Mouse (Mus musculus) liver, embryonic 11.5 days (tissue): ENCODE results near the gene Spint3. TPM values are rescaled to one million over a fixed set of nuclear protein-coding genes. Genes with fewer than 3 reads are reported as not detected.
"Not testable (repeated sequence)": the region's sequence is repeated elsewhere in the genome, so short reads cannot be mapped to it uniquely, and the experiment has no call there.

Experiments
- ATAC-seq: fragments of 200-750 bp; cut with Nextera tagmentation; replicated peaks from 2 replicates; pipeline ENCODE4 v1.8.0; 2017; ENCODE audit warnings: moderate number of reproducible peaks, mild to moderate bottlenecking, moderate TSS enrichment, moderate library complexity; ENCODE audit not compliant: low FRiP score
- DNase-seq: peaks from one replicate; pipeline ENCODE4 v3.0.0-alpha.2; 2017; ENCODE audit warnings: low spot score
- H3K27ac ChIP-seq: fragments of 300-500 bp; sonication (generic); 2 replicates; pipeline ENCODE4 v1.5.1; 2014; ENCODE audit warnings: mild to moderate bottlenecking, low read depth, low read length, control low read depth
- H3K27me3 ChIP-seq: fragments of 300-500 bp; sonication (generic); replicated peaks from 2 replicates; pipeline ENCODE4 v1.6.1; 2014; ENCODE audit warnings: low read length, mixed read lengths; ENCODE audit not compliant: control insufficient read depth, insufficient read depth
- H3K36me3 ChIP-seq: fragments of 300-500 bp; sonication (generic); 2 replicates; pipeline ENCODE4 v1.6.1; 2014; ENCODE audit warnings: mild to moderate bottlenecking, low read length, moderate library complexity, mixed read lengths; ENCODE audit not compliant: control insufficient read depth, insufficient read depth
- H3K4me1 ChIP-seq: fragments of 300-500 bp; sonication (generic); replicated peaks from 2 replicates; pipeline ENCODE4 v1.6.1; 2014; ENCODE audit warnings: low read length, mixed read lengths; ENCODE audit not compliant: control insufficient read depth, insufficient read depth
- H3K4me2 ChIP-seq: fragments of 300-500 bp; sonication (generic); 2 replicates; pipeline ENCODE4 v1.6.1; 2014; ENCODE audit warnings: mild to moderate bottlenecking, control low read depth, moderate library complexity
- H3K4me3 ChIP-seq: fragments of 300-500 bp; sonication (generic); 2 replicates; pipeline ENCODE4 v1.5.1; 2014; ENCODE audit warnings: low read depth, low read length, control low read depth
- H3K9ac ChIP-seq: fragments of 300-500 bp; sonication (generic); 2 replicates; pipeline ENCODE4 v1.6.1; 2014; ENCODE audit warnings: low read depth, low read length, control low read depth
- H3K9me3 ChIP-seq: fragments of 300-500 bp; sonication (generic); 2 replicates; pipeline ENCODE4 v1.6.1; 2016; ENCODE audit warnings: low read length, inconsistent platforms, mixed read lengths; ENCODE audit not compliant: control insufficient read depth
- WGBS: fragments of 180-500 bp; shearing (Covaris S2); extraction: QIAGEN DNeasy Blood & Tissue Kit; methylation state at CpG from one replicate; pipeline ENCODE4 v1.1.7; 2014; 5-methylcytosine and 5-hydroxymethylcytosine counted together
- polyA plus RNA-seq: library from polyadenylated mRNA; unstranded; fragments of >200 nt; fragmentation: Nextera tagmentation; extraction: Ambion mirVana; gene quantifications from 2 replicates; pipeline ENCODE4 v1.2.1, GENCODE M21; 2014

The Spint3 gene
- polyA plus RNA-seq, 1 experiment from 2014 or later, result not detected

DNA sequence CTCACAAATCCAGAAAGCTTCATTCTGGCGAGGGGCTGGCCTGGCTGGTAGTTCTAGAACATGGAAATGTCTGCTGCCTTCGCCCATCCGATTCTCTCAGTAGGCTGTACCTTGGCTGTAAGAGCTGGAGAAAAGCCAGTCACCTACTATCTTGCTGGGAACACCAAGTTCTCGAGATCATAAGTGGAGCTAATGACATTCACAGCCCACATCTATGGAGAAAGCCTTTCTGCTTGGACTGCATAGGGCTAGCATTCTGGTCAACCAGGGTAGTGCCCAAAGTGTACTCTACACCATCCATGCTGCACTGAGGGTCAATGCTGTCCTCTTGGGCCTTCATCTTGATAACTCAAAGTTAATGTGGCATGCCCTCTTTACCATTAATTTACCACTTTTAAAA is 20.2 kb upstream of the Spint3 start, which contains the start of gene Eppin:
Gene Eppin, minus strand, starts transcription at position 101 of the 400 bp plus-strand sequence.
- H3K36me3 ChIP-seq, result no peaks in the 10 kb centered on the region
- no peaks in the 10 kb centered on the region for H3K27me3 ChIP-seq
- no peak for DNase-seq
- no peak within 1 kb of the TSS for H3K4me2 ChIP-seq
- no peak within 1 kb of the TSS for H3K9ac ChIP-seq
- 71% methylated on average over 4 of the region's 4 CpGs for WGBS
- no peaks in the 10 kb centered on the region for H3K9me3 ChIP-seq
- no peaks in the 10 kb centered on the region for H3K4me1 ChIP-seq
- ATAC-seq, result no peak
- no peak within 1 kb of the TSS for H3K4me3 ChIP-seq
- no peak within 1 kb of the TSS for H3K27ac ChIP-seq

DNA sequence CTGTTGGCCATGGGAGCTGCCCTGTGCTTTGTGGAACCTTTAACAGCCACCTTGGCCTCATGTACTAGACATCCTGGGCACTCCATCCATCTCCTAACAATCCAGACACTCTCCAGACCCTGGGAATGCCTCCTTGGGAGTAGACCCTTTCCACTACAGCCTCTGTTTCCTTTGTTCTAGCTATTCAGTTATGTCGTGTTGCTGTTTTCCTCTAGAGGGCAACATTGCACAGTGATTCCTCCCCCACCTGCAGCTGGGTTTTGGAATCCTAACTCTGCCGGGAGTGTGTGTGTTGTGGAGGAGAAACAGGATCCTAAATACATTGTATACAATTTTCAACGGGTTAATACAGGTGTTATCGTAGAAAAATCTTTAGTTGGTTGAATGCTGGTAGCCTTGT is 18.8 kb upstream of the Spint3 start:
- Histone ChIP-seq H3K27ac (no peak overlapping the region), H3K9me3 (no peaks in the 10 kb centered on the region), H3K4me1 (no peaks in the 10 kb centered on the region), H3K4me2 (no peak overlapping the region), H3K36me3 (no peaks in the 10 kb centered on the region), H3K9ac (no peak overlapping the region), H3K4me3 (no peak overlapping the region), H3K27me3 (no peaks in the 10 kb centered on the region)
- no peak for ATAC-seq
- WGBS, result 9% methylated on average over 4 of the region's 4 CpGs
- DNase-seq, result no peak

GRCm38 (mm10) chr2:164585025-164585725 is 11.9 kb upstream of the Spint3 start, which contains the start of gene Wfdc6a:
Gene Wfdc6a (minus strand): TSS chr2:164585447.
- H3K9ac ChIP-seq, H3K27me3 ChIP-seq, H3K9me3 ChIP-seq, ATAC-seq, DNase-seq, H3K4me1 ChIP-seq, H3K36me3 ChIP-seq, H3K27ac ChIP-seq, H3K4me2 ChIP-seq, H3K4me3 ChIP-seq: not testable (repeated sequence)
- WGBS, result 67% methylated on average over 13 of the region's 13 CpGs

- Histone ChIP-seq H3K9me3 (no peaks in the 10 kb centered on the region), H3K27ac (no peak overlapping the region), H3K4me3 (no peak overlapping the region), H3K36me3 (no peaks in the 10 kb centered on the region), H3K27me3 (peaks cover 19% of the 10 kb centered on the region), H3K9ac (no peak overlapping the region), H3K4me1 (no peaks in the 10 kb centered on the region), H3K4me2 (no peak overlapping the region)
- WGBS, result 75% methylated on average over 5 of the region's 5 CpGs
- no peak for DNase-seq
- no peak for ATAC-seq
Observed at GRCm38 (mm10) chr2:164567460-164567859, 5.8 kb downstream of the Spint3 start.

- Histone ChIP-seq H3K27ac (no peak overlapping the region), H3K36me3 (no peaks in the 10 kb centered on the region), H3K4me2 (no peak overlapping the region), H3K9me3 (no peaks in the 10 kb centered on the region), H3K27me3 (peaks cover 23% of the 10 kb centered on the region), H3K9ac (no peak overlapping the region), H3K4me3 (no peak overlapping the region), H3K4me1 (no peaks in the 10 kb centered on the region)
- DNase-seq, result no peak
- ATAC-seq, result no peak
- WGBS, result 79% methylated on average over 2 of the region's 2 CpGs
Observed at GRCm38 (mm10) chr2:164566997-164567396, 6.3 kb downstream of the Spint3 start.

- Histone ChIP-seq H3K4me3 (no peak overlapping the region), H3K27ac (no peak overlapping the region), H3K27me3 (peaks cover 27% of the 10 kb centered on the region), H3K9me3 (no peaks in the 10 kb centered on the region), H3K4me1 (no peaks in the 10 kb centered on the region), H3K36me3 (no peaks in the 10 kb centered on the region), H3K4me2 (no peak overlapping the region), H3K9ac (no peak overlapping the region)
- ATAC-seq (no peak), DNase-seq (no peak)
- WGBS, result 68% methylated on average over 5 of the region's 5 CpGs
Observed at GRCm38 (mm10) chr2:164564346-164564745, 8.9 kb downstream of the Spint3 start.

- 2% methylated on average over 31 of the region's 32 CpGs for WGBS
- Histone ChIP-seq H3K4me1 (peaks cover 4% of the 10 kb centered on the region), H3K4me3 (peak overlapping the region; percentile 41), H3K27me3 (peaks cover 27% of the 10 kb centered on the region), H3K4me2 (peak overlapping the region; percentile 71), H3K9me3 (no peaks in the 10 kb centered on the region), H3K27ac (no peak overlapping the region), H3K36me3 (no peaks in the 10 kb centered on the region), H3K9ac (peak overlapping the region; percentile 53)
- DNase-seq, result peak; percentile 63
- ATAC-seq, result no peak
Observed at GRCm38 (mm10) chr2:164563339-164564038, 9.8 kb downstream of the Spint3 start.

DNA sequence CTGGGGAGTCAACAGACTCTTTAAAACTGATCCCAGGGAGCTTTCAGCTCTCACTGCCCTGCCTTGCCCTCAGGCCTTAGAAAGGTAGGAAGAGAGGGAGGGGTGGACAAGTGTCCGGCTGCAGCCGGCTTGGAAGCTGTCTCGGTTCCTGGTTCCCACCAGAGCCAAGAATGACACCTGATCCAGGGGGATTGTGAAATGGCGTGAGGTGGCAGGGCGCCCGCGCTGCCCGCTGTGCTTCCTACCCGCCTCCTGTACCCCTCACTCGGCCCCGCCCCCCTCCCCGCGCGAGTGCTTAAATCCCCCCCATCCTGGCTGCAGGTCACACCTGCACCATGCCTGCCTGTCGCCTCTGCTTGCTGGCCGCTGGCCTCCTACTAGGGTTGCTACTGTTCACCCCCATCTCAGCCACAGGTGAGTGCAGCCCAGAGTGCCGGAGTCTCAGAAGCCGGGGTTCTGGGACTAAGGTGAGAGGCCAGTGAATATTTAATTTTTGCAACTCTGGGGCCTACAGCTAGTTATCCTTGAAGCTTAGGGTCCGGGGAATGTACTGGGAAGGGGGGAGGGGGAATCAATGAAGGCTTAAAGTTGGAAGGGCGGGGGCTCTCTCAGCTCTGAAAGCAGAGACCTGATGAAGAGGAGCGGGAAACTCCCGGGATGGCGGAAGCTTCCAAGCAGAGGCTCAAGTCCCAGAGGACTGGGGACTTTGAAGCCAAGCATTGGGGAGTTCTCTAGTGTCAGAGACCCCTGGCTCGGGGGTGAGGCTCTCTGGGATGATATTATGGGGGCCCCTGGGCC is 10.7 kb downstream of the Spint3 start, which contains the start of gene Wfdc2:
Gene Wfdc2, plus strand, starts transcription at position 23 of the 798 bp plus-strand sequence.
- Histone ChIP-seq H3K27me3 (peaks cover 27% of the 10 kb centered on the region), H3K9me3 (no peaks in the 10 kb centered on the region), H3K4me1 (peaks cover 4% of the 10 kb centered on the region), H3K4me2 (peak within 1 kb of the TSS; percentile 71), H3K27ac (no peak within 1 kb of the TSS), H3K36me3 (no peaks in the 10 kb centered on the region), H3K4me3 (peak within 1 kb of the TSS; percentile 41), H3K9ac (peak within 1 kb of the TSS; percentile 53)
- DNase-seq, result peak; percentile 38
- no peak for ATAC-seq
- 13% methylated on average over 24 of the region's 24 CpGs for WGBS
